Mouse (Mus musculus) central nervous system, embryonic 14 days (tissue): ENCODE data around the gene Nucb2. TPM values are rescaled to one million over a fixed set of nuclear protein-coding genes. Genes with fewer than 3 reads are reported as not detected.

Source experiments
- polyA plus RNA-seq: library from polyadenylated mRNA; depleted of rRNA; stranded (reverse); fragments of >200 nt; gene quantifications from 2 replicates; pipeline ENCODE4 v1.2.3, GENCODE M21; 2012; rRNA removed

Nucb2 gene
- 15.7 and 19.2 TPM in 2 replicates for polyA plus RNA-seq

DNA sequence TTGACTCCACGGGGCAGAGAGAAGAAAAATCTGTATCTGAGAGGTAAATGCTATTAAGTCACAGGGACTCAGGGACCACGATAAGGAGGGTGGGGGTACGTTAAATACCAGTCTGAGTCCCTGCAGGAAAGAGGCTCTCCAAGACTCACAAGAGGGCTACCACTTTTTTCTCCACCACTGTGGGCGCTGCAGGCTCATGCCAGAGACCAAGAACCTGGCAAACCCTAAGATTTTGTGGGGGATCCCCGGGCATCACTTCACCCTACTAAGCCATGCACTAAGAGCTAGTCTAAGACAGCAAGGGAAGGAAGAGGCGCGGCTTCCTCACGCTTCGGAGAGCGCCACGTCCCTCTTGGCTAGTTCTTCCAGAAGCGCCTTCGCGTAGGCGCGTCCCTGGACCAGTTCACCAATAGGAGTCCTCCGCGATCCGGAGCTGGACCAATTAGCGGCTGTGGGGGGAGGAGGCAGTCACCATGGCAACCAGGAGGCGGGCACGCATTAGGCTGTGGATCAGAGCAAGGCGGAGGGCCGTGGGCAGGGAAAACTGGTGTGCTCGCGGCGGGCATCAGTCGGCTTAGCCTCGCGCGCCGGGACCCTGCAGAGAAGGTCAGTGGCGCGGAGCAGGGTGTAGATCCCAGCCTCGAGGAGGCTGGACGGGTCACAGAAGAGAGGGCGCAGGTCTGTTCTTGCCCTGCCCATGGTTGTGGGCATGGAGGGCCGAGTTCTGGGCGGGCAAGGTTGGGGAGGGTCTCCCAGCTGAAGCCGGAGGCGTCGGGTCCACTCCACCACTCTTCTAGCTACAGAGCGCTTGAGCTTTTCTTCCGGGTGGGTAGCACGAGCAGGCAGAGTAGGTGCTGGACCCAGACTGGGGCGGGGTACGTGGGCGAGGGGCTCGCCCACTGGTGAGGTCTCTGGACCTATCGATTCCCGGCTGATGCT lies at the start of gene Nucb2:
Nucb2 (plus strand) TSS at position 491 of the 939 bp plus-strand sequence.

Other genes with a start within 250 kb of the Nucb2 start
- 11.6 and 12.5 TPM in 2 replicates for gene Plekha7, start 196.0 kb upstream of the Nucb2 start, polyA plus RNA-seq
- 965 and 1,002 TPM in 2 replicates for gene Rps13, start 170.2 kb upstream of the Nucb2 start, polyA plus RNA-seq
- 16.7 and 17.6 TPM in 2 replicates for gene Pik3c2a, start 60.9 kb upstream of the Nucb2 start, polyA plus RNA-seq